Mouse (Mus musculus): ENCODE data around the gene Tsen2.

DNA sequence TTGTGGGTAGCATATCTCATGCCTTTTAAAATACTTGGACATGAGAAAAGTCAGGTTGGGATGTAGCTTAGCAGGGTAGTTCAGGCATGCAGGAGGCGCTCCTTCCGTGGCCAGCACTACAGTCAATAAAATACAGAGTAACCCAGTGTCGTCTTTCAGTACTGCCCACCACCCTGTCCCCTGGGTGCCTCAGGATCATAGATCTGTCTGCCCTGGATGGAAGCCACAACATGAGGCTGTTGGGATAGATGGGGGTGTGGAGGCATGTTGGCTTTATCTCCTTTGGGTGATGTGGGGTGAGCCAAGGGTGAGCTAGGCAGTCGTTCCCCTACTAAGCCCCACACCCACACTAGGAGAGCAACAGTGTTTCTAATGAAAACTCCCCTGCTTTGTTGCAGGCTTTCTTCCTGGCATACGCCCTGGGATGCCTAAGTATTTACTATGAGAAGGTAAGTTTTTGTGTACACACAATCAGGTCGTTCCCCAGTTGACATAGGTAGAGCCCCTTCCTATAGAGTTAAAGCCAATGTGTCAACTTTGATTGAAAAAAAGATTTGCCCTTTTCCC, 21.1 kb downstream of the Tsen2 start:
- TF ChIP-seq CTCF (IDR thresholded peaks at IDR 0.05; ENCODE audit: borderline replicate concordance, insufficient read depth, low read depth, low read length) (no peak), POLR2A (IDR thresholded peaks at IDR 0.05; ENCODE audit: borderline replicate concordance, insufficient read depth, low read length) (no peak)
